In the genomic region with DNA sequence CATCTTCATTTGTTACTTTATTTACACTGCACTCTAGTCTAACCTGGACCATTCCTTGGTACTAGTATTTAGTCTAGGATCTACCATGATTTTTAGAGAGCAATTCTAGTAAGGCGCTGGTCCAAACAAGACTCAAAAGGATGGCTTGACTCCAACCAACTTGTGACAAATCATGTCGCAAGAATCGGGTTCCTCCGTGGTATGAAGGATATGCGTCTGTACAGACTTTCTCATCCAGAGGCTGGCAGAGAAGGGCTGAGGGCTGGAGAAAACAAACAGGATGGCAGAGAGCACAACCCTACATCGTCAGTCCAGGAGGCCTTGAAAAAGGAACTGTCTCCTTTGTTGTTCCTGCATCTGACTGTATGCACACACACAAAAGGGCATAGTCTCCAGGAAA, we compare ENCODE assay signal across 12 mouse cellular contexts. TPM values are rescaled to one million over a fixed set of nuclear protein-coding genes. Genes with fewer than 3 reads are reported as not detected.
DNase-seq lines count a peak whose midpoint lies in the region; ATAC-seq and TF ChIP-seq lines count a peak whose summit lies in the region.
"Had no signal": no experiment of that assay in that cellular context is flagged by ENCODE, and none has a peak within 500 bp of the region (broad histone marks: within the 10 kb centered on the region; RNA-seq: fewer than 3 reads in every experiment).

No protein-coding gene starts in this region.

- intact Hi-C loops in heart, postnatal 25 days (cut with DNase I) = no loop called here

- TF ChIP-seq EP300 in stomach, postnatal 0 days (optimal IDR thresholded peaks at IDR 0.05) = no peak

- no peak for TF ChIP-seq POLR2A in lung, adult 2 months (IDR thresholded peaks at IDR 0.05; ENCODE audit: borderline replicate concordance, extremely low read depth, low read depth, low read length)

- no peaks in the 10 kb centered on the region for H3K27me3 ChIP-seq in stomach, postnatal 0 days (ENCODE audit: control insufficient read depth, insufficient read depth, low read length)
- H3K27me3 ChIP-seq: embryonic facial prominence, embryonic 15.5 days had no signal

- H3K27ac ChIP-seq in stomach, postnatal 0 days (replicated peaks) = no peak overlapping the region
- H3K27ac ChIP-seq: embryonic facial prominence, embryonic 15.5 days had no signal

- peak; percentile 51 to 72 for DNase-seq in heart, adult 18-20 months
- DNase-seq in heart, postnatal 25 days (ENCODE audit: low spot score) = no peak
- peak; percentile 53 for DNase-seq in 416B (ENCODE audit: low read depth)
- DNase-seq in adrenal gland, postnatal 10 days = peak; percentile 67
- DNase-seq in lung, adult 2 months = peak; percentile 41
- no peak for DNase-seq in stomach, postnatal 0 days (ENCODE audit: low spot score)
- no peak for DNase-seq in frontal cortex, postnatal 10 days (ENCODE audit: low spot score in 2 of 2)

- no peaks in the 10 kb centered on the region for H3K9me3 ChIP-seq in stomach, postnatal 0 days (ENCODE audit: control insufficient read depth, low read length)
- H3K9me3 ChIP-seq: embryonic facial prominence, embryonic 15.5 days; G1E had no signal

- WGBS in lung, adult 2 months = 24% methylated on average over 6 of the region's 6 CpGs
- WGBS in stomach, postnatal 0 days = 48% methylated on average over 6 of the region's 6 CpGs

- H3K4me2 ChIP-seq in stomach, postnatal 0 days (replicated peaks; ENCODE audit: low read depth) = no peak overlapping the region

- H3K9ac ChIP-seq in stomach, postnatal 0 days (ENCODE audit: low read length) = no peak overlapping the region
- H3K9ac ChIP-seq: embryonic facial prominence, embryonic 15.5 days had no signal

- peaks cover 16% of the 10 kb centered on the region for H3K4me1 ChIP-seq in lung, adult 2 months (ENCODE audit: control insufficient read depth, insufficient read depth, low read length)
- no peaks in the 10 kb centered on the region; the same call in 1 of the 2 replicates for H3K4me1 ChIP-seq in stomach, postnatal 0 days (replicated peaks; ENCODE audit: control insufficient read depth, insufficient read depth)

- H3K4me3 ChIP-seq in lung, adult 2 months (replicated peaks; ENCODE audit: extremely low read depth, low read depth, low read length) = no peak overlapping the region
- H3K4me3 ChIP-seq in stomach, postnatal 0 days (ENCODE audit: low read depth, low read length) = no peak overlapping the region
- H3K4me3 ChIP-seq: embryonic facial prominence, embryonic 15.5 days had no signal

- ATAC-seq in megakaryocyte-erythroid progenitor cell, adult 5-6 weeks (replicated peaks; ENCODE audit: low FRiP score, low TSS enrichment, poor library complexity, severe bottlenecking) = no peak
- ATAC-seq in stomach, postnatal 0 days (ENCODE audit: low FRiP score, low TSS enrichment) = no peak

- no peak for TF ChIP-seq CTCF in lung, adult 2 months (IDR thresholded peaks at IDR 0.05; ENCODE audit: insufficient read depth, low read length)
- no peak for TF ChIP-seq CTCF in stomach, postnatal 0 days (IDR thresholded peaks at IDR 0.05; ENCODE audit: low read depth)

- peaks cover 3% of the 10 kb centered on the region; the same call in 1 of the 2 replicates for H3K36me3 ChIP-seq in stomach, postnatal 0 days (ENCODE audit: control insufficient read depth, insufficient read depth, low read length)
- H3K36me3 ChIP-seq: embryonic facial prominence, embryonic 15.5 days had no signal

RNA-seq across cellular contexts. Expression of gene Fbxl3, which starts 2.7 kb away (rescaled TPM):
- 10 to 100 TPM; 58.2 to 61.1 TPM for total RNA-seq in heart, adult 18-20 months (2021)
- total RNA-seq in heart, postnatal 25 days (2021) = 10 to 100 TPM; 53.9 to 55.5 TPM
- 10 to 100 TPM; 66.4 to 75.9 TPM for total RNA-seq in adrenal gland, postnatal 10 days (2021)
- polyA plus RNA-seq in lung, adult 2 months (2012; rRNA removed) = 82.7 and 123 TPM in 2 replicates
- total RNA-seq in megakaryocyte-erythroid progenitor cell, adult 5-6 weeks (2014; fragmentation: Nextera tagmentation) = 22.4 and 36.2 TPM in 2 replicates
- 31.8 and 85.5 TPM in 2 replicates for total RNA-seq in megakaryocyte-erythroid progenitor cell, adult 5-6 weeks (2017)
- 16.2 and 16.9 TPM in 2 replicates for polyA plus RNA-seq in stomach, postnatal 0 days (2015; fragmentation: Nextera tagmentation; extraction: Ambion mirVana)

RNA-seq across cellular contexts. Expression of gene Cln5, which starts 26.6 kb away (rescaled TPM):
- 10 to 100 TPM; 20.0 to 21.3 TPM for total RNA-seq in heart, adult 18-20 months (2021)
- 10 to 100 TPM; 17.1 to 18.7 TPM for total RNA-seq in heart, postnatal 25 days (2021)
- 10 to 100 TPM; 20.6 to 20.8 TPM for total RNA-seq in adrenal gland, postnatal 10 days (2021)
- polyA plus RNA-seq in lung, adult 2 months (2012; rRNA removed) = 26.1 and 26.9 TPM in 2 replicates
- total RNA-seq in megakaryocyte-erythroid progenitor cell, adult 5-6 weeks (2014; fragmentation: Nextera tagmentation) = 9.3 and 15.8 TPM in 2 replicates
- 15.6 and 19.8 TPM in 2 replicates for total RNA-seq in megakaryocyte-erythroid progenitor cell, adult 5-6 weeks (2017)
- 21.8 and 21.9 TPM in 2 replicates for polyA plus RNA-seq in stomach, postnatal 0 days (2015; fragmentation: Nextera tagmentation; extraction: Ambion mirVana)

RNA-seq across cellular contexts. Expression of gene Acod1, which starts 49.8 kb away (rescaled TPM):
- not detected for total RNA-seq in heart, adult 18-20 months (2021)
- total RNA-seq in heart, postnatal 25 days (2021) = not detected
- total RNA-seq in adrenal gland, postnatal 10 days (2021) = not detected
- 0.03 and 0.15 TPM in 2 replicates for polyA plus RNA-seq in lung, adult 2 months (2012; rRNA removed)
- not detected in 2 replicates for total RNA-seq in megakaryocyte-erythroid progenitor cell, adult 5-6 weeks (2014; fragmentation: Nextera tagmentation)
- total RNA-seq in megakaryocyte-erythroid progenitor cell, adult 5-6 weeks (2017) = 0.33 and 0.50 TPM in 2 replicates
- not detected in 2 replicates for polyA plus RNA-seq in stomach, postnatal 0 days (2015; fragmentation: Nextera tagmentation; extraction: Ambion mirVana)
- total RNA-seq: left cerebral cortex, postnatal 10 days had no signal
- polyA plus RNA-seq: embryonic facial prominence, embryonic 15.5 days; G1E; intestine, embryonic 14.5 days had no signal

Comparison
In these comparisons a context has a peak if more than half of its experiments do, and no peak if none do; other contexts are left out.
1. DNase-seq: peak in heart, adult 18-20 months (2 of 2), 416B (single experiment), adrenal gland, postnatal 10 days (single experiment) and lung, adult 2 months (single experiment); none in heart, postnatal 25 days (single experiment), stomach, postnatal 0 days (single experiment) and frontal cortex, postnatal 10 days (0 of 2).